In genomic region chr7:17003230-17003960, GRCm38 (mm10) we compare ENCODE assay signal across 9 mouse cellular contexts. TPM values are rescaled to one million over a fixed set of nuclear protein-coding genes. Genes with fewer than 3 reads are reported as not detected.
DNase-seq lines count a peak whose midpoint lies in the region; ATAC-seq and TF ChIP-seq lines count a peak whose summit lies in the region.
"Had no signal": no experiment of that assay in that cellular context is flagged by ENCODE, and none has a peak within 500 bp of the region (broad histone marks: within the 10 kb centered on the region; RNA-seq: fewer than 3 reads in every experiment).

No protein-coding gene starts in this region.

- peaks cover 37% of the 10 kb centered on the region for H3K36me3 ChIP-seq in hindbrain, postnatal 0 days (ENCODE audit: insufficient read depth, low read length)
- H3K36me3 ChIP-seq in liver, postnatal 0 days (replicated peaks; ENCODE audit: insufficient read depth, low read length), result peaks cover 38% of the 10 kb centered on the region

- H3K9me3 ChIP-seq in hindbrain, postnatal 0 days (ENCODE audit: low read length), result no peaks in the 10 kb centered on the region
- H3K9me3 ChIP-seq in liver, postnatal 0 days (ENCODE audit: low read length), result no peaks in the 10 kb centered on the region

- H3K9ac ChIP-seq in hindbrain, postnatal 0 days (replicated peaks; ENCODE audit: low read length), result peak overlapping the region; percentile 3; the same call in 1 of the 2 replicates
- H3K9ac ChIP-seq in liver, postnatal 0 days (replicated peaks), result 0 out of 2 replicates have a peak overlapping the region, but pooled peaks have one; percentile 13

- TF ChIP-seq CTCF in left cerebral cortex, adult 2 months (IDR thresholded peaks at IDR 0.05), result no peak
- no peak for TF ChIP-seq CTCF in hindbrain, postnatal 0 days (IDR thresholded peaks at IDR 0.05; ENCODE audit: low read depth)
- no peak for TF ChIP-seq CTCF in liver, postnatal 0 days (IDR thresholded peaks at IDR 0.05; ENCODE audit: low read depth)

- no peak overlapping the region for H3K4me3 ChIP-seq in left cerebral cortex, adult 2 months
- H3K4me3 ChIP-seq in hindbrain, postnatal 0 days (ENCODE audit: low read length), result no peak overlapping the region
- H3K4me3 ChIP-seq in liver, postnatal 0 days (ENCODE audit: low read depth, low read length), result no peak overlapping the region

- H3K4me1 ChIP-seq in hindbrain, postnatal 0 days (ENCODE audit: insufficient read depth, low read length), result no peaks in the 10 kb centered on the region
- peaks cover 17% of the 10 kb centered on the region for H3K4me1 ChIP-seq in liver, postnatal 0 days (ENCODE audit: insufficient read depth)

- no peak for ATAC-seq in hindbrain, postnatal 0 days
- ATAC-seq in liver, postnatal 0 days, result peak; percentile 62
- ATAC-seq in inflammation-experienced regulatory T-cells, adult 6 months, result no peak

- 68% methylated on average over 7 of the region's 7 CpGs for WGBS in hindbrain, postnatal 0 days
- 54% methylated on average over 7 of the region's 7 CpGs for WGBS in liver, postnatal 0 days (ENCODE audit: insufficient replicate concordance)

- no peaks in the 10 kb centered on the region for H3K27me3 ChIP-seq in hindbrain, postnatal 0 days (ENCODE audit: insufficient read depth, low read length)
- no peaks in the 10 kb centered on the region for H3K27me3 ChIP-seq in liver, postnatal 0 days (ENCODE audit: insufficient read depth, low read length)

- intact Hi-C loops in left cerebral cortex, adult 2 months (cut with DNase I), result loop anchor here (2.0 kb wide), 1 partner anchor 47 kb away; no protein-coding TSS in a partner anchor

- peak overlapping the region; percentile 16 for H3K27ac ChIP-seq in left cerebral cortex, adult 2 months
- H3K27ac ChIP-seq in hindbrain, postnatal 0 days, result peak overlapping the region; percentile 45; the same call in 1 of the 2 replicates
- H3K27ac ChIP-seq in liver, postnatal 0 days (ENCODE audit: low read depth), result peak overlapping the region; percentile 70

- no peak overlapping the region for H3K4me2 ChIP-seq in hindbrain, postnatal 0 days (ENCODE audit: low read depth, low read length)
- H3K4me2 ChIP-seq in liver, postnatal 0 days (ENCODE audit: low read depth, low read length), result no peak overlapping the region

- TF ChIP-seq EP300 in liver, postnatal 0 days (IDR thresholded peaks at IDR 0.05; ENCODE audit: low read depth), result no peak

- no peak for DNase-seq in left cerebral cortex, adult 2 months (ENCODE audit: extremely low spot score in 1 of 2, low spot score in 2 of 2)
- no peak for DNase-seq in left cerebral cortex, adult 18-20 months (ENCODE audit: low spot score in 2 of 2)
- DNase-seq in cerebellum, adult 11-12 months, result peak; percentile 87
- DNase-seq in hindbrain, postnatal 0 days (ENCODE audit: low spot score), result no peak
- DNase-seq in liver, postnatal 0 days, result no peak
- DNase-seq in right cerebral cortex, postnatal 14 days, result no peak
- no peak for DNase-seq in B cell, adult 2 months
- DNase-seq: thymus, postnatal 25 days had no signal

RNA-seq across cellular contexts. Expression of gene Ccdc8, which starts 10.9 kb away (rescaled TPM):
- total RNA-seq in left cerebral cortex, adult 2 months (2021), result 1 to 10 TPM; 2.2 to 2.4 TPM
- total RNA-seq in left cerebral cortex, adult 18-20 months (2021), result 1 to 10 TPM; 2.1 to 2.6 TPM
- 6.0 and 7.1 TPM in 2 replicates for total RNA-seq in hindbrain, postnatal 0 days (2014; rRNA removed)
- 3.0 and 3.6 TPM in 2 replicates for polyA plus RNA-seq in hindbrain, postnatal 0 days (2015; fragmentation: Nextera tagmentation; extraction: Ambion mirVana)
- polyA plus RNA-seq in liver, postnatal 0 days (2015; fragmentation: Nextera tagmentation; extraction: Ambion mirVana), result 1.1 and 1.3 TPM in 2 replicates
- polyA plus RNA-seq in inflammation-experienced regulatory T-cells, adult 6 months (2017; shearing (Covaris generic)), result under 1 TPM in 2 of 3 experiments, not detected in 1; 0.09 to 0.15 TPM

RNA-seq across cellular contexts. Expression of gene Gm42372, which starts 20.5 kb away (rescaled TPM):
- 10 to 100 TPM; 62.3 to 67.7 TPM for total RNA-seq in left cerebral cortex, adult 2 months (2021)
- 10 to 100 TPM; 61.0 to 65.7 TPM for total RNA-seq in left cerebral cortex, adult 18-20 months (2021)
- total RNA-seq in hindbrain, postnatal 0 days (2014; rRNA removed), result 36.9 and 41.7 TPM in 2 replicates
- polyA plus RNA-seq in hindbrain, postnatal 0 days (2015; fragmentation: Nextera tagmentation; extraction: Ambion mirVana), result 8.2 and 8.9 TPM in 2 replicates
- not detected in 2 replicates for polyA plus RNA-seq in liver, postnatal 0 days (2015; fragmentation: Nextera tagmentation; extraction: Ambion mirVana)
- polyA plus RNA-seq in inflammation-experienced regulatory T-cells, adult 6 months (2017; shearing (Covaris generic)), result 1 to 10 TPM; 3.7 to 5.7 (median 5.2) TPM

RNA-seq across cellular contexts. Expression of gene Ppp5c, which starts 24.3 kb away (rescaled TPM):
- 100 to 1,000 TPM; 163 to 168 TPM for total RNA-seq in left cerebral cortex, adult 2 months (2021)
- 100 to 1,000 TPM; 147 to 181 TPM for total RNA-seq in left cerebral cortex, adult 18-20 months (2021)
- 68.9 and 86.0 TPM in 2 replicates for total RNA-seq in hindbrain, postnatal 0 days (2014; rRNA removed)
- 140 and 143 TPM in 2 replicates for polyA plus RNA-seq in hindbrain, postnatal 0 days (2015; fragmentation: Nextera tagmentation; extraction: Ambion mirVana)
- polyA plus RNA-seq in liver, postnatal 0 days (2015; fragmentation: Nextera tagmentation; extraction: Ambion mirVana), result 26.9 and 32.1 TPM in 2 replicates
- 10 to 100 TPM; 55.1 to 67.1 (median 62.0) TPM for polyA plus RNA-seq in inflammation-experienced regulatory T-cells, adult 6 months (2017; shearing (Covaris generic))

RNA-seq across cellular contexts. Expression of gene Pnmal1, which starts 43.9 kb away (rescaled TPM):
- total RNA-seq in left cerebral cortex, adult 2 months (2021), result 100 to 1,000 TPM; 106 to 118 TPM
- total RNA-seq in left cerebral cortex, adult 18-20 months (2021), result 100 to 1,000 TPM; 112 to 119 TPM
- 22.7 and 24.3 TPM in 2 replicates for total RNA-seq in hindbrain, postnatal 0 days (2014; rRNA removed)
- 40.9 and 41.2 TPM in 2 replicates for polyA plus RNA-seq in hindbrain, postnatal 0 days (2015; fragmentation: Nextera tagmentation; extraction: Ambion mirVana)
- polyA plus RNA-seq in liver, postnatal 0 days (2015; fragmentation: Nextera tagmentation; extraction: Ambion mirVana), result 0.02 and 0.04 TPM in 2 replicates
- polyA plus RNA-seq in inflammation-experienced regulatory T-cells, adult 6 months (2017; shearing (Covaris generic)), result not detected

RNA-seq across cellular contexts. Expression of gene Hif3a, which starts 58.8 kb away (rescaled TPM):
- total RNA-seq in left cerebral cortex, adult 2 months (2021), result 10 to 100 TPM; 12.1 to 12.8 TPM
- total RNA-seq in left cerebral cortex, adult 18-20 months (2021), result 1 to 10 TPM; 3.1 to 3.2 TPM
- 5.7 and 22.1 TPM in 2 replicates for total RNA-seq in hindbrain, postnatal 0 days (2014; rRNA removed)
- polyA plus RNA-seq in hindbrain, postnatal 0 days (2015; fragmentation: Nextera tagmentation; extraction: Ambion mirVana), result 2.5 and 3.4 TPM in 2 replicates
- polyA plus RNA-seq in liver, postnatal 0 days (2015; fragmentation: Nextera tagmentation; extraction: Ambion mirVana), result 2.6 and 3.9 TPM in 2 replicates
- under 1 TPM in 2 of 3 experiments, not detected in 1; 0.42 to 0.47 TPM for polyA plus RNA-seq in inflammation-experienced regulatory T-cells, adult 6 months (2017; shearing (Covaris generic))

Comparison
In these comparisons a context has a peak if more than half of its experiments do, and no peak if none do; other contexts are left out.
1. H3K27ac ChIP-seq: peak in every context shown above with its lines; median percentile 70 in liver, postnatal 0 days; 45 in hindbrain, postnatal 0 days; 16 in left cerebral cortex, adult 2 months.